Comparison of ENCODE assay signal across 7 mouse cellular contexts in the genomic region with DNA sequence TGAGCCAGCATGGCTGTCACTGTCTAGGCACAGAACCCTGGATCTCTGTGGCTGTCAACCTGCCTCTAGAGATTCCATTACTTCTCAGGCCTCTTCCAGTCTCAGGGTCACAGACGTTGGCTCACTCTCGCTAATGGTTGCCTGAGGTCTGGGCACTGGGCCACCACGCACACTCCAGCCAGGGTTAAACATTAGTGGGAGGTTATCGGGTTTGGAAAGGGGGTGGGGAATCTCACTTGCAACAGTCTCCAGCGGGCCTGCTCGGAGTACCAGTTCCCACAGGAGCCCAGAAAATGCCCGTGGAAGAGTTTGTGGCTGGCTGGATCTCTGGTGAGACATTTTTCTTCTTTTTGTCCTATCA. TPM values are rescaled to one million over a fixed set of nuclear protein-coding genes. Genes with fewer than 3 reads are reported as not detected.
DNase-seq lines count a peak whose midpoint lies in the region; ATAC-seq and TF ChIP-seq lines count a peak whose summit lies in the region.

No protein-coding gene starts in this region.

- H3K4me2 ChIP-seq in liver, embryonic 11.5 days: peak overlapping the region; percentile 39

- peak overlapping the region; percentile 43; the same call in 1 of the 2 replicates for H3K4me3 ChIP-seq in E14TG2a.4 (replicated peaks; ENCODE audit: low read length)
- H3K4me3 ChIP-seq in liver, embryonic 11.5 days (ENCODE audit: low read depth, low read length): peak overlapping the region; percentile 23

- 59% methylated on average over 7 of the region's 7 CpGs for WGBS in liver, embryonic 11.5 days

- no peaks in the 10 kb centered on the region for H3K9me3 ChIP-seq in E14TG2a.4 (ENCODE audit: low read length)
- H3K9me3 ChIP-seq in liver, embryonic 11.5 days (ENCODE audit: control insufficient read depth, low read length): no peaks in the 10 kb centered on the region

- H3K36me3 ChIP-seq in E14TG2a.4 (ENCODE audit: insufficient read depth, low read length): peaks cover 6% of the 10 kb centered on the region
- H3K36me3 ChIP-seq in liver, embryonic 11.5 days (ENCODE audit: control insufficient read depth, insufficient read depth, low read length): no peaks in the 10 kb centered on the region

- no peaks in the 10 kb centered on the region for H3K27me3 ChIP-seq in E14TG2a.4 (ENCODE audit: insufficient read depth, low read length)
- no peaks in the 10 kb centered on the region for H3K27me3 ChIP-seq in liver, embryonic 11.5 days (replicated peaks; ENCODE audit: control insufficient read depth, insufficient read depth, low read length)

- peak; percentile 46 for DNase-seq in MN1 (ENCODE audit: low spot score)
- peak; percentile 58 for DNase-seq in heart, postnatal 4 days
- no peak for DNase-seq in liver, embryonic 11.5 days (ENCODE audit: low spot score)
- DNase-seq in ovary, postnatal 36 days (ENCODE audit: low spot score): peak; percentile 66
- no peak for DNase-seq in layer of hippocampus, postnatal 36 days
- DNase-seq in urinary bladder, adult 2 months (ENCODE audit: low spot score): no peak

- H3K27ac ChIP-seq in liver, embryonic 11.5 days (ENCODE audit: low read depth, low read length): 0 out of 2 replicates have a peak overlapping the region, but pooled peaks have one; percentile 2

- no peak for ATAC-seq in liver, embryonic 11.5 days (replicated peaks; ENCODE audit: low FRiP score)

- TF ChIP-seq CTCF in E14TG2a.4 (conservative IDR thresholded peaks at IDR 0.05; ENCODE audit: low read length): no peak

- H3K4me1 ChIP-seq in E14TG2a.4 (replicated peaks; ENCODE audit: low read depth, low read length): peaks cover 55% of the 10 kb centered on the region
- H3K4me1 ChIP-seq in liver, embryonic 11.5 days (replicated peaks; ENCODE audit: control insufficient read depth, insufficient read depth, low read length): peaks cover 28% of the 10 kb centered on the region

- peak overlapping the region; percentile 51; the same call in 1 of the 2 replicates for H3K9ac ChIP-seq in liver, embryonic 11.5 days (ENCODE audit: low read depth, low read length)

RNA-seq across cellular contexts. Expression of gene Slc25a45, which starts 0.7 kb away (rescaled TPM):
- total RNA-seq in heart, postnatal 4 days (2021): 1 to 10 TPM; 5.4 to 6.2 TPM
- polyA plus RNA-seq in liver, embryonic 11.5 days (2014; fragmentation: Nextera tagmentation; extraction: Ambion mirVana): 7.5 and 8.2 TPM in 2 replicates
- 1 to 10 TPM; 2.5 to 2.7 TPM for total RNA-seq in layer of hippocampus, postnatal 36 days (2021)
- 19.2 and 25.1 TPM in 2 replicates for polyA plus RNA-seq in urinary bladder, adult 2 months (2012; rRNA removed)

RNA-seq across cellular contexts. Expression of gene Frmd8, which starts 3.3 kb away (rescaled TPM):
- total RNA-seq in heart, postnatal 4 days (2021): 10 to 100 TPM; 18.6 to 20.9 TPM
- 26.8 and 27.9 TPM in 2 replicates for polyA plus RNA-seq in liver, embryonic 11.5 days (2014; fragmentation: Nextera tagmentation; extraction: Ambion mirVana)
- 10 to 100 TPM; 13.5 to 14.2 TPM for total RNA-seq in layer of hippocampus, postnatal 36 days (2021)
- 20.7 and 21.6 TPM in 2 replicates for polyA plus RNA-seq in urinary bladder, adult 2 months (2012; rRNA removed)

RNA-seq across cellular contexts. Expression of gene Tigd3, which starts 15.6 kb away (rescaled TPM):
- total RNA-seq in heart, postnatal 4 days (2021): 1 to 10 TPM; 2.0 TPM
- polyA plus RNA-seq in liver, embryonic 11.5 days (2014; fragmentation: Nextera tagmentation; extraction: Ambion mirVana): 3.9 and 4.2 TPM in 2 replicates
- 1 to 10 TPM; 1.9 to 2.2 TPM for total RNA-seq in layer of hippocampus, postnatal 36 days (2021)
- polyA plus RNA-seq in urinary bladder, adult 2 months (2012; rRNA removed): 0.69 and 0.87 TPM in 2 replicates

RNA-seq across cellular contexts. Expression of gene Dpf2, which starts 34.5 kb away (rescaled TPM):
- 100 to 1,000 TPM; 111 to 119 TPM for total RNA-seq in heart, postnatal 4 days (2021)
- 119 and 127 TPM in 2 replicates for polyA plus RNA-seq in liver, embryonic 11.5 days (2014; fragmentation: Nextera tagmentation; extraction: Ambion mirVana)
- 100 to 1,000 TPM in 1 of 2 experiments, 10 to 100 TPM in 1; 92.0 to 108 TPM for total RNA-seq in layer of hippocampus, postnatal 36 days (2021)
- polyA plus RNA-seq in urinary bladder, adult 2 months (2012; rRNA removed): 87.5 and 102 TPM in 2 replicates

RNA-seq across cellular contexts. Expression of gene Cdc42ep2, which starts 46.3 kb away (rescaled TPM):
- 10 to 100 TPM; 14.2 to 14.7 TPM for total RNA-seq in heart, postnatal 4 days (2021)
- polyA plus RNA-seq in liver, embryonic 11.5 days (2014; fragmentation: Nextera tagmentation; extraction: Ambion mirVana): 5.1 TPM in 2 replicates
- 1 to 10 TPM; 4.4 to 5.5 TPM for total RNA-seq in layer of hippocampus, postnatal 36 days (2021)
- 22.9 and 26.2 TPM in 2 replicates for polyA plus RNA-seq in urinary bladder, adult 2 months (2012; rRNA removed)

Comparison
In these comparisons a context has a peak if more than half of its experiments do, and no peak if none do; other contexts are left out.
1. DNase-seq: peak in MN1 (single experiment), heart, postnatal 4 days (single experiment) and ovary, postnatal 36 days (single experiment); none in liver, embryonic 11.5 days (single experiment), layer of hippocampus, postnatal 36 days (0 of 2) and urinary bladder, adult 2 months (single experiment).